Mouse (Mus musculus) left cerebral cortex, postnatal 25 days (tissue): Measurements from ENCODE around the gene Rgs3. TPM values are rescaled to one million over a fixed set of nuclear protein-coding genes. Genes with fewer than 3 reads are reported as not detected.

Source experiments
- DNase-seq, 2 experiments: peaks; one replicate each; pipeline ENCODE4 v3.0.0; 2022; ENCODE audit warnings: low spot score in 2 of 2, mixed read lengths in 1 of 2
- intact Hi-C: fragments of 180-260 bp; cut with DNase I; formaldehyde crosslinking; loops from one replicate; pipeline ENCODE4 v1.15.1; 2025
- total RNA-seq, 2 experiments: library from RNA; stranded (reverse); gene quantifications; 2 replicates each; pipeline ENCODE4 v1.2.3; 2021

Rgs3 gene
- 10 to 100 TPM; 24.1 to 27.4 TPM for total RNA-seq

DNA sequence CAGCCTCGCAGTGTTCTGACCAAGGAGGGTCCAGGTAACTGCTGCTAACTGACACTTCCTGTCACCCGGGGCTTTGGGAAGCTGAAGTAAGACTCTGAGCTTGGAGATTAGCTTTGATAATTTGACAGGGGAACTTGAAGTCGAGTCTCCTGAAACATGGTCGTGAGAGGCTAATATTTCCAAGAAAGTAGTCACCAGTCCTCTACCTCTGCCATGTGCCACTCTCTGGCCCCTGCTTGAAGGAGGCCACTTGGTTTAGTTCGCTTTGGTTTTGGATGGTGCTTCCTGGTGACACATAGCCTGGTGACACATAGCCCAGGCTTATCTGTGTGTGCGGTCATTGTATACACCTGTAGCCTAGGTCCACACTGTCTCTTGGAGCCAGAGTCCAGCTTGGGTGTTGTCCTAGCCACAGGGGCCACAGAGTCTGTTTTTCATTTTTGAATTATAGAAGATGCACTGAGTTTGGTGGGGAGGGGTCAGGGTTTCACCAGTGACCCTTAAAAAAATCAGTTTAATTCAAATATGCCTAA, at the start of gene Rgs3:
TSS of gene Rgs3 (plus strand) at position 51 of the 533 bp plus-strand sequence.
- no peak for DNase-seq
- intact Hi-C loops, result loop anchor here (10.0 kb wide), 1 partner anchor 555 kb away; no protein-coding TSS in a partner anchor

DNA sequence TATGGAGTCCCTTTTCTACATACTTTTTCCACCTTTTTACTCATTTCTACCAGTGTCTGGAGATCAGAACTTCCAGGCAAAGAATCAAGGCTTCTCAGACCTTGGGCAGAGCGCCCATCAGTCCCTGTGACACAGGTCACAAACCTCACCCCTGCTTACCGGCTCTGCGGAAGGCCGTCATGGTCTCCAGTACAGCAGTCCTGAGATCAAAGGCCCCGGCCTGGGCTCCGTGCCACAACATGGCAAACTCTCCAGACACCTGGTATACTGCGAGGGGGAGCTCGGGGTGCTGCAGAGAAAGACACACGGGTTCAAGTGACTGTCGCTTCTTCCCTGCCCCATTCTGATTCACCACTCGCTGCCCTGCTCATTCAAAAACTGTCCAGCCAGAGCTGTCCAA, 49.7 kb upstream of the Rgs3 start:
- no peak for DNase-seq
- intact Hi-C loops, result no loop called here

DNA sequence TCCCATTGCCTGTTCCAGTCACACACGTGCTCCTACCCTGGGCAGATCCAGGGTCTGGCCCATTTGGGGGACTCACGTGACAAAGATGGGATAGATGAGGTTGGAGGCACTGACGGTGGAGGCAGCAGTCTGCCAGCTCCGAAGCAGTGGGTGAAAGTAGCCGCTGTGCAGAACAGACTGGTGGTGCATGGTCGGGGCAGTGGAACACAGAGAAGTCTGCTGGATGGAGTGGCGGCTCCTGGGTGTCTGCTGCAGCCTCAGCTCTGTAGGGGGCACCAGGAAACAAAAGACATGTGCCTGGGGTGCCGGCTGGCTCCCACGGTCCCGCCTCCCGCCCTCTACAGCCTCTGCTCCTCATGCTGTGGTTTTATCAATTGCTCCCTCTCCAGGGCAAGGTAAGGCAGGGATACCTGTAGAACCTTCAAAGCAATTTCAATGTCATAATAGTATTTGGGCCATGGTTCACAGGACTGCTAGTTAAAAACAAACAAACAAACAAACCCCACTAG, 45.6 kb upstream of the Rgs3 start:
- DNase-seq, result no peak
- intact Hi-C loops, result no loop called here

DNA sequence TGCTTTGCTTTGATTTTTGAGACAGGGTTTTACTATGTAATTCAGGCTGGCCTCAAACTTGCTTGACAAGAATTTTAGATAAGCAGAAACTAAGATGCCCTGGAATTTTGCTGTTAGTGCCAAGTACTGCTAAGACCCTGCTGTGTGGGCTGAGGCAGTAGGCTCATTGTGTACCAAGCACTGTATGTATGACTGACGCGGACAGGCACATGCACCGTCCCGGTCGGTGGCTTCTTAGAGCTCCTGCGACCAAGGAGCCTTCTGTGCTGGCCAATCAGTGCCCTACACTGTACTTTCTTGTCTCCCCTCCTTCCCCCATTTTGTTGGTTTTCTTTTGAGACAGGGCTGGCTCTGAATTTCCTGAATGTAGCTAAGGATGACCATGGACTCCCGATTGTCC, 44.7 kb upstream of the Rgs3 start:
- DNase-seq, result no peak
- intact Hi-C loops, result loop anchor here (5.0 kb wide), 1 partner anchor 108 kb away; the partner anchor contains the start of genes Cdc26 and Prpf4

DNA sequence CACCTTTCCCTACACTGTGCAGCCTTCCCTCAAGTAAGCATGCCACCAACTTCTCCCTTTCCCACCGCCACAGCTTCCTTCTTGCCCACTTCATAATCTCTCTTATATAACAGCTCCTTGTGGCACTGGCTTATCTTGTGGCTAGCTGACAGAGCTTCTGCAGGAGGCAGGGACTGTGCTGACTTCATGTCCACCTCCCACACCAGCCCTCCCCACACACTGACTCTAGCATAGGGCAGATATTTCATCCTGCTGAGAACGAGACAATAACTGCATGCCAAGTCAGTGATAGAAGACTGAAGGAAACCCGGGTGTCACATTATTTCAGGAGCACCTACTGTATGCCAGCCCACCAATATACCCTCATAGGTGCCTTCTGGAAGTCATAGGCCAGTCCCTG, 44.2 kb upstream of the Rgs3 start:
- DNase-seq, result no peak
- intact Hi-C loops, result loop anchor here (5.0 kb wide), 1 partner anchor 108 kb away; the partner anchor contains the start of genes Cdc26 and Prpf4

DNA sequence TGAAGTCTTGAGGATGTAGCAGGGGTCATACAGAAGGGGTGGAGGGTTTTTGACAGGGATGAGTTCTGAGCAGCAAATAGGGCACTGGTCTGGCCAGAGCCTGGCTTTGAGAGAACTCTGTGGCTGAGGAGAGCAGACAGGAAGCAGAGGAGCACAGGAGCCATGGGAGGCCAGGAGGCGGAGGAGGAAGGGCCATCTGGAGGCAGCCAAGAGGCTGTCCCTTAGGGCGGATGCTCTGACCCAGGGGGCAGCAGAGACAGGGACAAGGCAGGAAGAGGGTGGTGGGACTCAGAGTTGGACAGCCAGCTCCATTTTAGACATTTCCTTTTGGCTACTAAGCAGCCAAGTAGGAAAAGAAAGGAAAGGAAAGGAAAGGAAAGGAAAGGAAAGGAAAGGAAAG, 43.6 kb upstream of the Rgs3 start:
- no peak for DNase-seq
- intact Hi-C loops, result loop anchor here (5.0 kb wide), 1 partner anchor 109 kb away; the partner anchor contains the start of genes Cdc26 and Prpf4

DNA sequence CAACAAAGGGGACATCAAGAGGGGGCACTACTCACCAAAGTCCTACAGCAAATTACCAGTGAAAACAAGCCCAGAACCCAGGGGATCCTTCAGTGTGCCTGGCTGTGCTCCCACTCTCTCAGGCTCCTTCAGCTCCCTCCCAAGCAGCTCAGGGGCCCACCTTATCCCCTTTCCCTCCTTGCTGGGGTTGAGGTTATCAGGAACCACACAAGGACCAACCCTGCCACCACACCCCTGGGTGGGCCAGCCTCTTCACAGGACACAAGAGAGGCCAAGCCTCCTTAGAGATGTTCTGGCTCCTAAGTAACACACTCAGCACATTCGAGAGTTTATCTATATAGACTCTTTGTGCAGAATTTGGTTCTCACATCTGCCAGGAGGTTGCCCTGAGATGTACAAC, 43.1 kb upstream of the Rgs3 start:
- no peak for DNase-seq
- intact Hi-C loops, result loop anchor here (5.0 kb wide), 1 partner anchor 109 kb away; the partner anchor contains the start of genes Cdc26 and Prpf4

DNA sequence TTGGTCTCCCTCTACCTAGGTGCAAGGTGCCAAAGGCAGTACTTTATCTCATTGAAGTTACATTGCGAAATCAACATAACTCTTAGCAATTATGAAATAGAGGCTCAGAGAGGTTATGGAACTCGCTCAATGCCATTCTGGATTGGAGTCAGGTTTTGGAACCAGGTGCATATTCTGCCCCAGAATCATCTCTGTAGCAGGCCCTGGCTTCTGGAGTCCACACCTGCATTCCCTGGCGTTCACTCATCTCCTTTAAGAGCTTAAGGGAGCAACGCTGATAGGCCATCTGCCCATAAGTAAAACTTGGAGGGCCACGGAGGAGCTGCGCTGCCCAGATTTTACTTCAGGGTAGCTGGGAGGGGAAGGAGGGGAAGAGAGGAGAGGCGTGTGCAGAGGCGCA, 42.6 kb upstream of the Rgs3 start:
- intact Hi-C loops, result loop anchor here (5.0 kb wide), 1 partner anchor 110 kb away; the partner anchor contains the start of genes Cdc26 and Prpf4
- DNase-seq, result no peak

DNA sequence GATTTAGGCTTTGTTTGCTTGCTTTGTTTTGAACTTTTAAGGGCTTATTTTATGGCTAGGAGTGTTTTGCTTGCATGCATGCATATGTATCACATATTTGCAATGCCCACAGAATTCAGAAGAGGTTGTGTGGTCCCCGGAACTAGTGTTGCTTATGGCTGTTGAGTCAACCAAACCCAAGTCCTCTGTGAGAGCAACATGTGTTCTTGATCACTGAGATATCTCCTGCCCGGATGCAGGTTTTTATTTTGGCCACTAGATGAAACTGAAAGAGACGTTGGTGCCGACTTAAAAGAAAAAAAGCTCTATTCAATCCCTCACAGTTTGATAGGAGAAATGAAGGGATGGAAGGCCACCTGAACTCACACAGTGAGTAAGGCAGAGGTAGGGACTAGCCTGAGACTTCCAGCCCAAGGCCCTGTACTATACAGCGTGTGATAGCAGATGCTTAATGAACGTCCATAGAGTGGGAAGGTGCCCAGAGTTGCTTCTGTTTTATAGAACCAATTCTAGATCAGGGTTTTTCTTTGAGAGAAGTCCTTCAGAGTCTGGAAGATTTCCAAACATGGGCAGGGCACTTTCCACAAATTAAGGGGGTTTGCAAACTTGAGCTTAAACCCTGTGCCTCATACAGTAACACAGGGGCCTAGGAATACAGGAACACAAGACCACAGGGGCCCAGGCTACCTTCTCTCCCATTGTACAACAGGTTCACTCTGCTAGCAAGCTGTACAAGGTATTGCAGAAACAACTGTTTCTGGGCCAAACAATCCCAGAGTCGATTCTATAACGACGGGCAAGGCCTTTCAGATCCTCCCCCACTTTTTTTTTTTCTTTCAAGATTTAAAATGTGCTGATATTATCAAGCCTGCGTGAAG, 41.9 kb upstream of the Rgs3 start:
- no peak for DNase-seq
- intact Hi-C loops, result loop anchor here (5.0 kb wide), 1 partner anchor 110 kb away; the partner anchor contains the start of genes Cdc26 and Prpf4

DNA sequence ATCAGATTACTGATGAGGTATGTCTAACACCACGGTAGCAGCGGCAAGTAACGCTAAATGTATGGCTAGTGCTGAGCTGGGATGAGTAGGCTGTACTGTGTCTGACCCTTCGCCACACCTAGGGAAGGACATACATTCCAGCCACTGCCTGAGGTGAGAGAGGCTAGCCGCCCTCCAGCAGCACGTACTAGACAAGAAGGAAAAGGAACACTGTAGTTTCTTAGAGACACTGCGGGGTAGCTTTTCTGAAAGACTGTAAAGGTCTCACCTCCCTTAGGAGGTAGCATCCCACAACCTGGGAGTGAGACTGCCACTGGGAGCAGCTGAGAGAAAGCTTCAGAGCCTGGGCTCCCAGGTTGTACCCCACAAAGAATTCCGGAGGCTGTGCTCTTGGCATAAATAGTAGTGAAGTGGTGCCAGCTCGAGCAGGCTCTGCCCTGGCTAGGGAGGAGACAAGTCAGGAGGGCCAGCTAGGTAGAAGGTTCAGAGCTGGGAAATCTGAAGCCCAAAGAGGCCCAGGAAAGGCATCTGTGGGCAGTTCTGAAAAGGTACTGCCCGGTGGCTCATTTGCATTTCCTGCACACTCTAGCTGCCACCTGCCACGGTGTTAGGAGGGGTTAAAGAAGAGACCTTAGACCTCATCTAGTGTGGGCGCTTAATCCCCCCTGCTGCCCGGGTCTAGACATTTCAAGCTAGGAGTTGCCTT, 41.1 kb upstream of the Rgs3 start:
- intact Hi-C loops, result loop anchor here (5.0 kb wide), 1 partner anchor 111 kb away; the partner anchor contains the start of genes Cdc26 and Prpf4

DNA sequence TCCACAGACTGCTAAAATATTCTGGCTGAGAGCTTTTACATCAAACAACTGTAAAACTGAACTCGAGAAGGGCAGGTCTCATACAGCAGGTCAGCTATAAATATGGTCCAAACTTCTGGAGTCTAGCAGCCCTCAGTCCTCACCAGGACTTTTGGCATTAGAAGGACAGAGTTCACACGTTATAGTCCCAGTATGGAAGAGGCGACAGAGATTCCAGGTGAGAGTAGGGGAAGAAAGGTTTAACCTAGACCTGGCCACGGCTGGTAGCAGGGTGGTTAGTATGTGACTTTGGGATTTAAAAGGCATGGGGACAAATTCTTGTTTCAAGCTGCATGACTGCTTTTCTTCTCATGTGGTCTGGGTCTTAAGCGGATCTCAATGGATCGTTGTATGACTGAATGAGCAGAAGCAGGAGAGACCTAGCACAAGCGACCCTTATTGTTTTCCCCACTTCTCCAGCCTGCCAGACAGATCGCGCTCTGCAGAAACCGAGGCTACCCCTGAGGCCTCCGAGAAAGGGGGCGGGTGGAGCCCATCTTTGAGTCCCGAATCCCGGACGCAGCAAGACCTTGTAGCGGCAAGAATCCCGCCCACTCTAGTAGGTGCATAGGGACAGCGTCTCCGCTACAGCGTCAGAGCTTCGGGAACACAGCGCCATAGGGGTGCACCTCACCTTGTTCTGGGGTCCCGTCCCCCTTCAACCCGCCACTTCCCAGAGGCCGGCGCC, 40.4 kb upstream of the Rgs3 start:
- intact Hi-C loops, result loop anchor here (5.0 kb wide), 1 partner anchor 112 kb away; the partner anchor contains the start of genes Cdc26 and Prpf4
- no peak for DNase-seq

More for the DNA sequence above, 41.1 kb upstream of the Rgs3 start:
- DNase-seq, result no peak

DNA sequence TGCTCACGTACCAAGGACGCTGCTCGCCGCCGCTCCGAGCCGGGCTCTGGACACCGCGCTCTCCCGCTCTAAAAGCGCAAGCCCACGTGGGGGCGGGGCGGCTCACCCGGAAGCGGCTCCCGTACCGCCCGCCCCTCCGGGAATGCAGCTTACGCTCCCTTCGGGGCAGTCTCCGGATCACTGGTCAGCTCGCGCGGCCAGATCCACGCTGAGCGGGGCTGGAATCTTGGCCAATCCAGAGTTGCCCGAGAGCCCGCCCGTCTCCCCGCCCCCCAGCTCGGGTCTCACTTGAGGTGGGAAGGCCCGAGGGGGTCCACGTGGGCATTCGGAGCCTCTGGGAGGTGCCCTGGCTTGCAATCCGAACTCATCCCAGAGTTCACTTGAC, 39.8 kb upstream of the Rgs3 start, which contains the start of gene Alad:
TSS of gene Alad (minus strand) at position 70 of the 385 bp plus-strand sequence.
- intact Hi-C loops, result loop anchor here (5.0 kb wide), 1 partner anchor 113 kb away; the partner anchor contains the start of genes Cdc26 and Prpf4
- peak; percentile 81 for DNase-seq

DNA sequence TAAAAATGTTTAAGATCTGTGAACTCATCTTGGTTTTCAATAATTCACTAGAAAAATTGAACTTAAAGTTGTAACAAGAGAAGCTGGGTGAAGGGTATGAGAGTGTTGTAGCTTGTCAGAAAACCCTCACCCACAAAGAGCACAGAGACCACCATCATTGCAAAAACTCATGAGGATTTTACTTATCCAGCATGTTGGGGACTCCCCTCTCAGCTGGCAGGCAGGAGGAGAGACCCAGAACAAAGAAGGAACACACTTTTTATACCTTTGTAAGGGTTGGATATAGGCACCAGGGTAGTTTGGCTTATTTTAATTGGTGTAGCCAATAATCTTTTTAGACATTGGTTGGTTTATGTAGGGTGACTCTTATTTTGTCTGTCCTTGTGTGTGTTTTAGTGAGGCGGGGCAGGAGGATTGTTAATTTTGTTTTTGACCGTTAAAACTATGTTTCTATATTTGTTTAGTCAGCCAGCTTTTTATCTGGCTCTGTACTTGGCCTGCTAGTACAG, 38.7 kb upstream of the Rgs3 start:
- no peak for DNase-seq
- intact Hi-C loops, result no loop called here

DNA sequence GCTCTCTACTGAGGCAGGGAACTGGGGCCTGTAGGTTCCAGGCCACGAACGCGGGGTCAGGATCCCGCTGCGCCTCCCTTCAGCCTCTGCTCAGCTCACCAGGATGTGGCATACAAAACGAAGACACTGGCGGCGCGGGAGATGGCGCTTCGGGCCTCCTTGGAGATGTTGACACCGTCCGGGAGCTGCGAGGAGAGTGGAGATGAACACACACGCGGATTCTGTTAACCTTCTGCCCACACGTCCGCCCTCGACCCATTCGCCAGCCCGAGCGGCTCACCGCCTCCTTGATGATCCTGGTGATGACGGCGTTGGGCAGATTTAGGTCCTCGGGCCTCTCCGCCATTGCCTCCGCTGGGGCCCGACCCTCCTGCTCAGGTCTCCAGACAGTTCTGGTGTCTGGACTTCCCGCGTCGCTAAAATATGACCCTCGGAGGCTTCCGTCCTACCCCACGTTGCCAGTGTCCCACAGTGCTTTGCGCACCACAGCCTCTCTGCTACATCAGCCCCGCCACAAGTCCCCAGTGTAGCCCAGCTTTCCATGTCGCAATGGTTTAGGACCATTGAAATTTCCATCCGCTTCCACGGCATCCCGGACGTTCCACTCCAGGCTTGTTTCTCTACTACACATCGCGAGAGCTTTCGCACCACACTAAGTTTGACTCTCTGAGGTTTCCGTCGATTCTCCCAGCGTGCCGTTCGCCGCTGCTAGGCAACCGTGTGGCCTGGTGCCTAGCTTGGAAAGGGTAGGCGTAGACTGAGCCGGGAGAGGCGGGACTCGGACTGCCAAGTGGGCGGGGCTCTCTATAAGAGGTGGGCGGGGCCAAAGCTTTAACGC, 34.8 kb upstream of the Rgs3 start, which contains the start of the genes Pole3 and 4933430I17Rik:
TSS of gene Pole3 (minus strand) at position 418 of the 838 bp plus-strand sequence.
TSS of gene 4933430I17Rik (plus strand) at position 719 of the 838 bp plus-strand sequence.
- intact Hi-C loops, result no loop called here
- peak; percentile 96 to 97 for DNase-seq

DNA sequence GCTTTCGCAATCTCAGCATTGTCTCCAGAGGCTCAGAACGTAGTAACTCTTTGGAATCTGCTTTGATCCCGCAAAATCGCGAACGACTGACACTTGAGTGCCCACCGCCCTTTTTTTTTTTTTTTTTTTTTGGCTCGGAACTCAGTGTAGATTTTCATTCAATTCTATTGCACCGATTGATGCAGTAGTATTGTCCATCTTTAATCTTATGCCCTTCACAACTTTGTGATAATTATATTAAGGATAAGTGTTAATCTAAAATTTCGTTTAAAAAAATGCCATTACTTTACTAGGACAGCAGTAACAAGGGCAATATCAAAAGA, 34.2 kb upstream of the Rgs3 start:
- intact Hi-C loops, result no loop called here
- DNase-seq, result no peak

DNA sequence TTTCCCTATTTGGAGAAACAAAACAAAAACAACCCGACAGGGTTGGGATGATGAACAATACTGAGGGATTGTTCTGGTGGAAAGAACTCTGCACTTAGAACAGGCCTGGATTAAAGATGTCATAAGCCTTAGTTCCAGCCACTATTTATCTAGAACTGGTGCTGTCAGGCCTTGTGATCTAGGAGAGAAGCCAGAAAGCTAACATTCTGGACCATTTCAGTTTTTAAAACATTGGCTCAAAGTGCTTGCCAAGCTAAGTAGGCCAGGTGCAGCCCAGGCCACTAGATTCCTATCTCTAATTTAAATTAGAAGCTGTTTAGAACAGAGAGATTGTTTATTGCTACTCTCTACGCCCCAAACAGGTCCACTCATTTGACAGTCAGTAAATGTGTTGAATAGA, 33.4 kb upstream of the Rgs3 start:
- intact Hi-C loops, result no loop called here
- no peak for DNase-seq

DNA sequence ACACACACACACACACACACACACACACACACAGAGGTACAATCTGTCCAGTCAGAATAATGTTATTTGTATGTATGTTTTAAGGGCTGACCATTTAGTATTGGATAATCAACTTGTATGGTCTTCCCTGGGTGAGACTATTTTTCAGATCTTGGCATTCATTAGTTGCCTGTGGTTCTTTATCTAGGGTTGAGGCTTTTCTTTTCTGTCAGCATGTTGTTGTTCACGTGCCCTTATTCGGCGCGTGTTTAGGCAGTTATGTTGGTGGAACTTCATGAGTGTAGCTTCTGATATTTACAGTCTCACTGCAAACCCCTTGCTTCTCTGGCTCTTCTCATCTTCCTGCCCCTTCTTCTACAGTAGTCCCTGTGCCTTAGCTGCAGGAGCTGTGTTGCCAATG, 32.0 kb upstream of the Rgs3 start:
- intact Hi-C loops, result no loop called here
- no peak for DNase-seq

DNA sequence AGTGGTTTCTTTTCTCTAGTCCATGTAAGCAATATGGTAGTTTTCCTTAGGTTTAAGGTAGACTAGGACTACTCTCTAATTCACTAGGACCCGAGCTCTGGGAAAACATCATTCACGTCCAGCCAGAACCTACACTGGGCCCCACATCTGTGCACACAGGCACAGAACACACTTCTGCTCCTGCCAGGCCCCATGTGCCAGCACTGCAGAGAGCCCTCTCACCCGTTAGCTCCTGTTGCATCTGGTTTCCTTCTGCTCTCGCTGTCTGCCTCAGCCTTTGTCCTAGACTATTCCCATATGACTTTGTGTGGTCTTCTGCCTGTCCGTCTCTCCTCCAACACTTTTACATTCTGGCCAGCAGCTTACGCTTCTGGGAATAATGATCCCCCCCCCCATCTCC, 25.9 kb upstream of the Rgs3 start:
- no peak for DNase-seq
- intact Hi-C loops, result no loop called here
